Mouse (Mus musculus) spleen, postnatal 36 days (tissue): ENCODE results near the gene Gm20604.
A peak's percentile ranks its signal among the peaks of the same experiment; 100 is the strongest.

Source experiments
- DNase-seq, 2 experiments: peaks; one replicate each; pipeline ENCODE4 v3.0.0; 2022; ENCODE audit warnings: low spot score in 2 of 2, mixed read lengths in 1 of 2

Gene Gm20604

GRCm38 (mm10) chr12:102758403-102758756, at the start of gene Gm20604:
Gene Gm20604 (minus strand): TSS chr12:102758672.
- DNase-seq: no peak

- DNase-seq: no peak
Observed at GRCm38 (mm10) chr12:102799528-102799927, 41.1 kb upstream of the Gm20604 start.

GRCm38 (mm10) chr12:102787927-102788326, 29.5 kb upstream of the Gm20604 start:
- no peak for DNase-seq

- DNase-seq: no peak
Observed at GRCm38 (mm10) chr12:102785593-102785985, 27.1 kb upstream of the Gm20604 start.

GRCm38 (mm10) chr12:102784899-102785592, 26.6 kb upstream of the Gm20604 start:
- no peak for DNase-seq

- DNase-seq: no peak
Observed at GRCm38 (mm10) chr12:102782841-102783240, 24.4 kb upstream of the Gm20604 start.

- no peak for DNase-seq
Observed at GRCm38 (mm10) chr12:102779452-102779851, 21.0 kb upstream of the Gm20604 start.

GRCm38 (mm10) chr12:102778151-102778550, 19.7 kb upstream of the Gm20604 start:
- no peak for DNase-seq

- no peak for DNase-seq
Observed at GRCm38 (mm10) chr12:102776035-102776434, 17.6 kb upstream of the Gm20604 start.

GRCm38 (mm10) chr12:102772676-102773075, 14.2 kb upstream of the Gm20604 start:
- DNase-seq: no peak

- no peak for DNase-seq
Observed at GRCm38 (mm10) chr12:102771601-102772000, 13.1 kb upstream of the Gm20604 start.

- DNase-seq: no peak
Observed at GRCm38 (mm10) chr12:102769000-102769399, 10.5 kb upstream of the Gm20604 start.

- DNase-seq: no peak
Observed at GRCm38 (mm10) chr12:102763696-102764095, 5.2 kb upstream of the Gm20604 start.

- no peak for DNase-seq
Observed at GRCm38 (mm10) chr12:102761668-102762067, 3.2 kb upstream of the Gm20604 start.

- DNase-seq: no peak
Observed at GRCm38 (mm10) chr12:102758936-102759335, 464 bp upstream of the Gm20604 start.

GRCm38 (mm10) chr12:102757689-102758402, 626 bp downstream of the Gm20604 start, which contains the start of the genes Gm28051, Gon7 and Ubr7:
Gene Gm28051 (minus strand): TSS chr12:102757765.
Gene Gon7 (minus strand): TSS chr12:102757803.
Gene Ubr7 (plus strand): TSS chr12:102757967.
- peak; percentile 95 to 97 for DNase-seq

- DNase-seq: no peak
Observed at GRCm38 (mm10) chr12:102757055-102757688, 1.3 kb downstream of the Gm20604 start.

GRCm38 (mm10) chr12:102756304-102756703, 2.2 kb downstream of the Gm20604 start:
- peak in 1 of 2 experiments; percentile 56 for DNase-seq

GRCm38 (mm10) chr12:102748256-102748655, 10.2 kb downstream of the Gm20604 start:
- no peak for DNase-seq

- peak; percentile 35 to 57 for DNase-seq
Observed at GRCm38 (mm10) chr12:102744839-102745238, 13.6 kb downstream of the Gm20604 start.

- DNase-seq: peak; percentile 90 to 91
Observed at GRCm38 (mm10) chr12:102743589-102744574, 14.6 kb downstream of the Gm20604 start, which contains the start of the genes Moap1 and Tmem251. Gene Moap1 (minus strand): TSS chr12:102743661. Gene Tmem251 (plus strand): TSS chr12:102743762.
